Mouse (Mus musculus) MEL (cell line): ENCODE measurements around the gene Cox11. TPM values are rescaled to one million over a fixed set of nuclear protein-coding genes. Genes with fewer than 3 reads are reported as not detected.

Source experiments
- DNase-seq: peaks from one replicate; pipeline ENCODE4 v3.0.0; 2011; ENCODE audit warnings: low read depth, low spot score
- H3K27ac ChIP-seq: 2 replicates; pipeline ENCODE4 v1.5.1; 2012; ENCODE audit warnings: low read depth, mild to moderate bottlenecking, control low read depth, low read length, moderate library complexity; ENCODE audit not compliant: control insufficient read depth
- H3K27me3 ChIP-seq, 2 experiments: fragments of 150-350 bp in 1 of 2; sonication (generic) in 1 of 2; 2 replicates each; pipeline ENCODE4 v1.6.1; 2012; ENCODE audit warnings: low read length in 2 of 2, mild to moderate bottlenecking in 2 of 2, improper control_type of control experiment in 1 of 2, moderate library complexity in 1 of 2; ENCODE audit not compliant: insufficient read depth in 2 of 2, control insufficient read depth in 1 of 2
- H3K36me3 ChIP-seq, 2 experiments: 2 replicates each; pipeline ENCODE4 v1.6.1; 2012 to 2014; ENCODE audit warnings: low read length in 2 of 2, improper control_type of control experiment in 1 of 2, inconsistent platforms in 1 of 2, mild to moderate bottlenecking in 1 of 2; ENCODE audit not compliant: insufficient read depth in 2 of 2, control insufficient read depth in 1 of 2
- H3K4me1 ChIP-seq, 2 experiments: fragments of 150-350 bp in 1 of 2; sonication (generic) in 1 of 2; 2 replicates each; pipeline ENCODE4 v1.6.1; 2012; ENCODE audit warnings: low read length in 2 of 2, improper control_type of control experiment in 1 of 2, mild to moderate bottlenecking in 1 of 2; ENCODE audit not compliant: insufficient read depth in 2 of 2, control insufficient read depth in 1 of 2
- H3K4me3 ChIP-seq, 2 experiments: fragments of 150-350 bp in 1 of 2; sonication (generic) in 1 of 2; 2 replicates each; pipeline ENCODE4 v1.5.1; 2012; ENCODE audit warnings: low read depth in 2 of 2, low read length in 2 of 2, mild to moderate bottlenecking in 2 of 2, moderate library complexity in 2 of 2, control low read depth in 1 of 2, improper control_type of control experiment in 1 of 2; ENCODE audit not compliant: control insufficient read depth in 1 of 2, insufficient read depth in 1 of 2
- H3K79me2 ChIP-seq: 2 replicates; pipeline ENCODE4 v1.6.1; 2012; ENCODE audit warnings: mild to moderate bottlenecking, low read length, moderate library complexity; ENCODE audit not compliant: control insufficient read depth, poor library complexity, insufficient read depth
- H3K9ac ChIP-seq: 2 replicates; pipeline ENCODE4 v1.6.1; 2012; ENCODE audit warnings: low read depth, mild to moderate bottlenecking, control low read depth, low read length, moderate library complexity; ENCODE audit not compliant: control insufficient read depth, poor library complexity, severe bottlenecking
- H3K9me3 ChIP-seq: fragments of 150-350 bp; sonication (generic); replicated peaks from 2 replicates; pipeline ENCODE4 v1.6.1; 2012; ENCODE audit warnings: mild to moderate bottlenecking, low read length, improper control_type of control experiment, moderate library complexity; ENCODE audit not compliant: insufficient read depth
- BHLHE40 ChIP-seq: IDR thresholded peaks from 2 replicates; pipeline ENCODE4 v1.6.1; 2012; ENCODE audit warnings: low read depth, mild to moderate bottlenecking, inconsistent platforms, low read length, improper control_type of control experiment, borderline replicate concordance
- CHD1 ChIP-seq: IDR thresholded peaks from 2 replicates; pipeline ENCODE4 v1.6.1; 2012; ENCODE audit warnings: low read depth, mild to moderate bottlenecking, inconsistent platforms, low read length, improper control_type of control experiment
- CHD2 ChIP-seq: IDR thresholded peaks from 2 replicates; pipeline ENCODE4 v1.6.1; 2011; ENCODE audit warnings: low read length, improper control_type of control experiment
- CTCF ChIP-seq, 3 experiments: IDR thresholded peaks in 2 of 3; conservative IDR thresholded peaks in 1 of 3; 2 replicates each; pipeline ENCODE4 v1.5.1; 2011 to 2012; ENCODE audit warnings: low read length in 3 of 3, low read depth in 2 of 3, mild to moderate bottlenecking in 2 of 3, improper control_type of control experiment in 1 of 3, inconsistent platforms in 1 of 3, mixed read lengths in 1 of 3, moderate library complexity in 1 of 3; ENCODE audit not compliant: control insufficient read depth in 1 of 3, insufficient read depth in 1 of 3, poor library complexity in 1 of 3, severe bottlenecking in 1 of 3
- E2F4 ChIP-seq: IDR thresholded peaks from 2 replicates; pipeline ENCODE4 v1.6.1; 2011; ENCODE audit warnings: low read depth, low read length, improper control_type of control experiment, borderline replicate concordance
- ELF1 ChIP-seq: IDR thresholded peaks from 2 replicates; pipeline ENCODE4 v1.6.1; 2014; ENCODE audit warnings: low read depth, mild to moderate bottlenecking, inconsistent platforms, low read length, improper control_type of control experiment, moderate library complexity
- EP300 ChIP-seq, 2 experiments: IDR thresholded peaks; 2 replicates each; pipeline ENCODE4 v1.6.1; 2011; ENCODE audit warnings: improper control_type of control experiment in 2 of 2, low read length in 2 of 2, low read depth in 1 of 2, mild to moderate bottlenecking in 1 of 2
- ETS1 ChIP-seq: IDR thresholded peaks from 2 replicates; pipeline ENCODE4 v1.6.1; 2012; ENCODE audit warnings: low read depth, mild to moderate bottlenecking, inconsistent platforms, low read length, improper control_type of control experiment, moderate library complexity
- GABPA ChIP-seq: IDR thresholded peaks from 2 replicates; pipeline ENCODE4 v1.6.1; 2012; ENCODE audit warnings: low read depth, mild to moderate bottlenecking, inconsistent platforms, low read length, improper control_type of control experiment, moderate library complexity
- GATA1 ChIP-seq: IDR thresholded peaks from 2 replicates; pipeline ENCODE4 v1.6.1; 2011; ENCODE audit warnings: low read depth, low read length, improper control_type of control experiment
- HCFC1 ChIP-seq: IDR thresholded peaks from 2 replicates; pipeline ENCODE4 v1.6.1; 2012; ENCODE audit warnings: low read depth, mild to moderate bottlenecking, inconsistent platforms, low read length, improper control_type of control experiment, moderate library complexity
- JUND ChIP-seq: IDR thresholded peaks from 2 replicates; pipeline ENCODE4 v1.6.1; 2011; ENCODE audit warnings: low read depth, mild to moderate bottlenecking, improper control_type of control experiment, low read length
- KAT2A ChIP-seq: conservative IDR thresholded peaks from 2 replicates; pipeline ENCODE4 v1.6.1; 2012; ENCODE audit warnings: low read depth, low read length, improper control_type of control experiment, inconsistent platforms
- MAZ ChIP-seq: IDR thresholded peaks from 2 replicates; pipeline ENCODE4 v1.6.1; 2012; ENCODE audit warnings: low read depth, mild to moderate bottlenecking, inconsistent platforms, low read length, improper control_type of control experiment
- MEF2A ChIP-seq: IDR thresholded peaks from 2 replicates; pipeline ENCODE4 v1.6.1; 2014; ENCODE audit warnings: low read depth, mild to moderate bottlenecking, inconsistent platforms, low read length, improper control_type of control experiment; ENCODE audit not compliant: poor library complexity, insufficient replicate concordance, severe bottlenecking; ENCODE audit errors: extremely low read depth
- MXI1 ChIP-seq: IDR thresholded peaks from 2 replicates; pipeline ENCODE4 v1.6.1; 2011; ENCODE audit warnings: mild to moderate bottlenecking, low read depth, low read length, improper control_type of control experiment
- MYB ChIP-seq: IDR thresholded peaks from 2 replicates; pipeline ENCODE4 v1.6.1; 2011; ENCODE audit warnings: mild to moderate bottlenecking, low read depth, low read length, improper control_type of control experiment
- MYC ChIP-seq: IDR thresholded peaks from 2 replicates; pipeline ENCODE4 v1.6.1; 2011; ENCODE audit warnings: low read depth, mild to moderate bottlenecking, low read length, improper control_type of control experiment, moderate library complexity
- NELFE ChIP-seq: IDR thresholded peaks from 2 replicates; pipeline ENCODE4 v1.6.1; 2011; ENCODE audit warnings: low read depth, low read length, improper control_type of control experiment
- POLR2A ChIP-seq, 2 experiments: IDR thresholded peaks; 2 replicates each; pipeline ENCODE4 v1.6.1; 2011 to 2012; ENCODE audit warnings: low read length in 2 of 2, mild to moderate bottlenecking in 2 of 2, control low read depth in 1 of 2, improper control_type of control experiment in 1 of 2, low read depth in 1 of 2, moderate library complexity in 1 of 2; ENCODE audit not compliant: control insufficient read depth in 1 of 2, insufficient read depth in 1 of 2, poor library complexity in 1 of 2
- POLR2AphosphoS2 ChIP-seq: IDR thresholded peaks from 2 replicates; pipeline ENCODE4 v1.6.1; 2011; ENCODE audit warnings: low read length, improper control_type of control experiment
- POLR2AphosphoS5 ChIP-seq: IDR thresholded peaks from 2 replicates; pipeline ENCODE4 v1.6.1; 2012; ENCODE audit warnings: low read depth, borderline replicate concordance, mild to moderate bottlenecking, inconsistent platforms, low read length, moderate library complexity, mixed read lengths
- RAD21 ChIP-seq: IDR thresholded peaks from 2 replicates; pipeline ENCODE4 v1.6.1; 2011; ENCODE audit warnings: mild to moderate bottlenecking, low read depth, low read length, improper control_type of control experiment
- SIN3A ChIP-seq: IDR thresholded peaks from 2 replicates; pipeline ENCODE4 v1.6.1; 2012; ENCODE audit warnings: low read length, improper control_type of control experiment, inconsistent platforms
- SMC3 ChIP-seq: IDR thresholded peaks from 2 replicates; pipeline ENCODE4 v1.6.1; 2011; ENCODE audit warnings: low read depth, low read length, improper control_type of control experiment
- TBP ChIP-seq: IDR thresholded peaks from 2 replicates; pipeline ENCODE4 v1.8.0; 2011; ENCODE audit warnings: low read depth, low read length, improper control_type of control experiment
- UBTF ChIP-seq: IDR thresholded peaks from 2 replicates; pipeline ENCODE4 v1.6.1; 2012; ENCODE audit warnings: low read depth, mild to moderate bottlenecking, inconsistent platforms, low read length, improper control_type of control experiment, moderate library complexity, borderline replicate concordance; ENCODE audit not compliant: insufficient read depth
- USF1 ChIP-seq: IDR thresholded peaks from 2 replicates; pipeline ENCODE4 v1.6.1; 2014; ENCODE audit warnings: low read depth, mild to moderate bottlenecking, inconsistent platforms, low read length, improper control_type of control experiment, moderate library complexity
- ZC3H11A ChIP-seq: IDR thresholded peaks from 2 replicates; pipeline ENCODE4 v1.6.1; 2012; ENCODE audit warnings: low read depth, mild to moderate bottlenecking, inconsistent platforms, low read length, improper control_type of control experiment
- ZKSCAN1 ChIP-seq: IDR thresholded peaks from 2 replicates; pipeline ENCODE4 v1.6.1; 2012; ENCODE audit warnings: low read depth, mild to moderate bottlenecking, inconsistent platforms, low read length, improper control_type of control experiment, moderate library complexity
- ZMIZ1 ChIP-seq: IDR thresholded peaks from 2 replicates; pipeline ENCODE4 v1.6.1; 2012; ENCODE audit warnings: low read depth, mild to moderate bottlenecking, inconsistent platforms, low read length, improper control_type of control experiment, moderate library complexity
- polyA plus RNA-seq, 2 experiments: library from polyadenylated mRNA; stranded (reverse) in 1 of 2; unstranded in 1 of 2; fragments of >175 nt in 1 of 2; fragments of >200 nt in 1 of 2; gene quantifications; 2 replicates each; pipeline versions ENCODE4 v1.2.1 to v1.2.4; 2012; ENCODE audit warnings: low replicate concordance in 2 of 2, low read depth in 1 of 2; ENCODE audit not compliant: insufficient read length in 2 of 2, insufficient read depth in 1 of 2, missing spikeins in 1 of 2
- total RNA-seq: library from RNA; depleted of rRNA; stranded (reverse); fragments of 300-350 nt; gene quantifications from 2 replicates; pipeline ENCODE4 v1.2.3, GENCODE M21; 2012

Gene Cox11
- total and polyA plus RNA-seq, 3 experiments, result 19.3 to 21.0 TPM; not detected in 1

GRCm38 (mm10) chr11:90612118-90612517, 25.9 kb upstream of the Cox11 start:
- Histone ChIP-seq H3K36me3 (peaks cover 0 to 15% of the 10 kb centered on the region in 2 experiments; a peak in 2 of 4 replicates), H3K79me2 (no peaks in the 10 kb centered on the region)

GRCm38 (mm10) chr11:90614743-90615142, 23.2 kb upstream of the Cox11 start:
- peak; percentile 89 for DNase-seq
- H3K27ac ChIP-seq, result peak overlapping the region; percentile 37; the same call in 1 of the 2 replicates
- H3K27me3 ChIP-seq, result no peaks in the 10 kb centered on the region
- TF ChIP-seq TBP (0 out of 2 replicates have a peak, but pooled peaks have one; percentile 53), HCFC1 (peak; percentile 55; the same call in 1 of the 2 replicates), MYC (peak; percentile 52; the same call in 1 of the 2 replicates), MXI1 (peak; percentile 69; the same call in 1 of the 2 replicates), MYB (peak; percentile 78; the same call in 1 of the 2 replicates), ETS1 (peak; percentile 98), ZKSCAN1 (no peak), CHD1 (no peak), BHLHE40 (peak; percentile 79), KAT2A (no peak), GATA1 (peak; percentile 99), EP300 (IDR thresholded peaks at IDR 0.05; ENCODE audit: low read depth in 1 of 2, low read length in 2 of 2) (peak; percentile 97 to 98), ZMIZ1 (no peak), E2F4 (no peak), NELFE (no peak), ZC3H11A (0 out of 2 replicates have a peak, but pooled peaks have one; percentile 4), POLR2A (IDR thresholded peaks at IDR 0.05; ENCODE audit: control insufficient read depth in 1 of 2, insufficient read depth in 1 of 2, low read depth in 1 of 2, low read length in 2 of 2, poor library complexity in 1 of 2) (no peak), POLR2AphosphoS5 (no peak), RAD21 (no peak; the same call in 1 of the 2 replicates), SIN3A (peak; percentile 91), UBTF (no peak), CHD2 (peak; percentile 22), POLR2AphosphoS2 (no peak), SMC3 (peak; percentile 34; the same call in 1 of the 2 replicates), CTCF (IDR thresholded peaks at IDR 0.05 in 2 of 3, conservative IDR thresholded peaks at IDR 0.05 in 1 of 3; ENCODE audit: control insufficient read depth in 1 of 3, insufficient read depth in 1 of 3, low read depth in 2 of 3, low read length in 3 of 3, poor library complexity in 1 of 3, severe bottlenecking in 1 of 3) (no peak), MAZ (peak; percentile 50; the same call in 1 of the 2 replicates), GABPA (no peak), MEF2A (no peak; the same call in 1 of the 2 replicates), USF1 (no peak), ELF1 (peak; percentile 66)

More at GRCm38 (mm10) chr11:90612118-90612517, 25.9 kb upstream of the Cox11 start:
- Histone ChIP-seq H3K4me1 (peaks cover 10 to 20% of the 10 kb centered on the region in 2 experiments), H3K27ac (no peak overlapping the region), H3K9me3 (no peaks in the 10 kb centered on the region), H3K4me3 (no peak overlapping the region), H3K27me3 (no peaks in the 10 kb centered on the region), H3K9ac (no peak overlapping the region)
- no peak for DNase-seq
- TF ChIP-seq HCFC1 (no peak), MAZ (no peak), USF1 (no peak), JUND (no peak)
- TF ChIP-seq, all 39 proteins: peak for 0

More at GRCm38 (mm10) chr11:90614743-90615142, 23.2 kb upstream of the Cox11 start:
- no peak overlapping the region; a peak in 1 of 4 replicates for H3K4me3 ChIP-seq
- H3K9ac ChIP-seq, result no peak overlapping the region
- H3K4me1 ChIP-seq, result peaks cover 10 to 20% of the 10 kb centered on the region in 2 experiments
- H3K79me2 ChIP-seq, result no peaks in the 10 kb centered on the region
- H3K36me3 ChIP-seq, result peaks cover 0 to 15% of the 10 kb centered on the region in 2 experiments; a peak in 2 of 4 replicates
- H3K9me3 ChIP-seq, result no peaks in the 10 kb centered on the region
